Mouse (Mus musculus) lung, postnatal 0 days (tissue): Measurements from ENCODE around the gene 1700029H14Rik.

ENCODE experiments used
- CTCF ChIP-seq: IDR thresholded peaks from 2 replicates; pipeline ENCODE4 v1.5.1; 2016; ENCODE audit warnings: antibody characterized with exemption, mild to moderate bottlenecking
- EP300 ChIP-seq: IDR thresholded peaks from 2 replicates; pipeline ENCODE4 v1.6.1; 2016; ENCODE audit warnings: antibody characterized with exemption, mild to moderate bottlenecking, control low read depth

GRCm38 (mm10) chr8:13519503-13519902 is 42.8 kb downstream of the 1700029H14Rik start:
- no peak for TF ChIP-seq CTCF
- no peak for TF ChIP-seq EP300
